Mouse (Mus musculus): ENCODE data around the gene Xpo4.
A peak's percentile ranks its signal among the peaks of the same experiment; 100 is the strongest.

The Xpo4 gene

DNA sequence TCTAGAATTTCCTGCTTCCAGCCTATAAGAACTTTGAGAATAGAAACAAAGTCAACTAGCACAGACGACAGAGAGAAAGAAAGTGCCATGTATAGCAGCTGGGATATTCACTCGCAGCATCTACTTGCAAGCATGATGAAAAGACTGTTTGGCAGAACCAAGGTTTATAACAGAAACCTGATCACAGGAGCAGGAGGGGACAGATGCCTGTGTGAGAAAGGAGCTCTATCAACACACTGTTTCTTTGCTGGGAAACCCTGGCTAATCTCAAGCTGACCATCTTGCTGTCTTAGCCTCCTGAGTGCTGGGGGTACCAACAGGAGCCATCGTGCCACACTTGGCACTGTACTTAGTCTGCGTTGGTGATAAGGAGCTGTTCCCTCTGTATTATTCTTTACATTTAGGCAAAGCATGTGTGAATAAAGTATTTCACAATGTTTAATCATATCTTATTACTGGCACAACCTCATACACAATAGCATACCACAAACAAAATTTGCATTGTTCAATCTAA lies 55.4 kb downstream of the Xpo4 start:
- DNase-seq (ENCODE audit: low spot score in 2 of 2): no peak

DNA sequence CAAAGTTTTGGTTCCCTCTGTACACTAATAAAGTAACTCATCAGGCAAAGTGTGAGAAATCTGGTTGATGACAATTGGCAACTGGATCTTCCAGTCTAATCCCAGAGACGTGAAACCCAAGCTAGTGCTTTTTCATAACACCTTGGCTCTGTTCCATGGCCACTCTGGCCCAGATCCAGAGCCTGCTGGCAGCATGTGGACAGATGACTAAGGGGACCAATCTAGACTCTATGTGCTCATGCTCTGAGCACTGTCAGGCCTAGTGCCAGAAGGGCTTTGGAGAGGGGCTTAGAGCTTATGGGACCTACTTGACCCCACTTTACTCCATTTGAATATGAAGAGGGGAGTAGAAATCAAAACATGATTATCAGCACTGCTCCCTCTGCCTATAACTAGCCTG lies 57.7 kb downstream of the Xpo4 start:
- DNase-seq (ENCODE audit: low spot score in 2 of 2): peak; percentile 36 to 59

- no peak for DNase-seq (ENCODE audit: low spot score in 2 of 2)
Measured at GRCm38 (mm10) chr14:57606663-57607365, 58.4 kb downstream of the Xpo4 start.

GRCm38 (mm10) chr14:57593279-57593678 lies 72.0 kb downstream of the Xpo4 start:
- no peak for DNase-seq (ENCODE audit: low spot score in 2 of 2)

GRCm38 (mm10) chr14:57591830-57592229 lies 73.4 kb downstream of the Xpo4 start:
- DNase-seq (ENCODE audit: low spot score in 2 of 2): no peak

DNA sequence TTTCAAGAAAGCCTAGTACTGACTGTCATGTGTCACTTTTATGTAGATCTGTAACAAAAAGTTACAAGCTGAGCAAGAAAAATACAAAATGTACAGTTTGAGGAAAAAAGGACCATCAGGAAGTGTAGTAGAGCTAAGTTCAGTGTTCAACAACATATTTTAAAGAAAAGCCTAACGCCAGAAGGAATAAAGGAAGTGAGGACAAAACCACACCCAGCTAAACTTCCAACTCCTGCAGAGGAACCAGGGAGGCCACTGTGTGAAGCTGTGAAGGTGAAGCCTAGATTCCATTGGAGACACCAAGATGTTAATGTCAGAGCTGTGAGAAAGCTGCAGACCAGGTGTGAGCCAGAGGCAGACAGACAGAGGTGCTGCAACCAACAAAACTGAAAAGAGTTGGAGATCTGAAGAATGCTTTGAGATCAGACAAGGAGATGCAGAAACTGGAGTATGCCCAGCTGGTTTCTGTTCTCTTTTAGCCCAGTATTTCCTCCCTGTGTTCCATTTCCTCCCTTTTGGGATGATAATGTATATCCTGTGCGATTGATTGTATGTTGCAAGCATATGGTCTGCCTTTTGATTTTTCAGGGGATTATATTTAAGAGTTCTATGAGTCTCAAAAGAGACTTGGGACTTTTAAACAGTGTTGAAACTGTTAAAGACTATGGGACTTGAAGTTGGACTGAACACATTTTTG lies 88.7 kb downstream of the Xpo4 start:
- DNase-seq (ENCODE audit: low spot score in 2 of 2): no peak

GRCm38 (mm10) chr14:57574792-57575587 lies 90.2 kb downstream of the Xpo4 start:
- DNase-seq (ENCODE audit: low spot score in 2 of 2): no peak

GRCm38 (mm10) chr14:57571155-57572133 lies 93.8 kb downstream of the Xpo4 start, which contains the start of gene Eef1akmt1:
Eef1akmt1 (minus strand) TSS chr14:57571612.
- DNase-seq (ENCODE audit: low spot score in 2 of 2): peak; percentile 86 to 94

DNA sequence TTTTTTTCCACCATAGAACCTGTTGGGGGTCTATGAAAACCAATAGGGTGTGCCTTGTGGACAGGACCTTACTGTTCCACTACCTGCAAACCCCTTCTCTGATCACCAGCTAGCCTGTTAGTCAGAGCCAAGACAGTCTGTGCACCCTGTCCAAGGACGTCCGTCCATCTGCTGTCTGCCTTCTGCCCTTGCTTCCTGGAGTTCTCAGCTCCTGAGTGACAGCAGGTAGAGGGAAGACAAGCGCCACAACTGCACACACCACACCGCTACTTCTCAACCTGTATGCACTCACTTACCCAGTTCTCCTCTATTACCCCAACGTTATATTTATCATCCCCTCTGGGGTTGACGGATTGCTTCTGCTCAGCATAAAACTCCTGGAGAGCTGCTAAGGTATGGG lies 99.6 kb downstream of the Xpo4 start:
- no peak for DNase-seq (ENCODE audit: low spot score in 2 of 2)

- no peak for DNase-seq (ENCODE audit: low spot score in 2 of 2)
Measured at GRCm38 (mm10) chr14:57556922-57557321, 108.3 kb downstream of the Xpo4 start.

DNA sequence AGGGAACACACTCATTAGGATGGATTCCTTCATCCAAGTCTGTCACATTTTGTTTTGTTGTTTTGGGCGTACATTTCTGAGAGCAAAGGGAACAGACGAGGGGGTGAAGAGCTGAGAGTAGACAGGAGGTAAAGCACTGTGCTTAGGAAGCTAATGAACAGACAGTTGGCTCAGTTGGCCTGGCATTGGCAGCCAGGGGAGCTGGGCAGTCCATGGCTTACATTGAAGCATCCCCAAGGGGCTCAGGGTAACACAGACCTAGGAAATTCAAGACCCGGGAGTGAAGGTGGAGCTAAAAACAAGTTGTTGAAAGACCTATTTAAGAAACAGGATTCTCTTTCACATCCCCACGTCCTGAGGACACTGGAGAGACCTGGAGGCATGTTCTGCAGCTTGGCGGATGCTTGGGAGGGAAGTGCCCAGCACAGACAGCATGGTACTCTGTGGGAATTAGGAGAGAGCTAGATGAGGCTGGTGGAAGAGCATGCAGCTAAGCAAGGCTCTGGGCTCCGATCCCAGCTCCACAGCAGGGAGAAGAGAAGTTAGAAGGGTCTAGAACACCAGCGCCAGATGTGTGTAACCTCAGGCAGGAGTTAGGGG lies 109.7 kb downstream of the Xpo4 start:
- no peak for DNase-seq (ENCODE audit: low spot score in 2 of 2)

GRCm38 (mm10) chr14:57554434-57554833 lies 110.8 kb downstream of the Xpo4 start:
- DNase-seq (ENCODE audit: low spot score in 2 of 2): no peak

DNA sequence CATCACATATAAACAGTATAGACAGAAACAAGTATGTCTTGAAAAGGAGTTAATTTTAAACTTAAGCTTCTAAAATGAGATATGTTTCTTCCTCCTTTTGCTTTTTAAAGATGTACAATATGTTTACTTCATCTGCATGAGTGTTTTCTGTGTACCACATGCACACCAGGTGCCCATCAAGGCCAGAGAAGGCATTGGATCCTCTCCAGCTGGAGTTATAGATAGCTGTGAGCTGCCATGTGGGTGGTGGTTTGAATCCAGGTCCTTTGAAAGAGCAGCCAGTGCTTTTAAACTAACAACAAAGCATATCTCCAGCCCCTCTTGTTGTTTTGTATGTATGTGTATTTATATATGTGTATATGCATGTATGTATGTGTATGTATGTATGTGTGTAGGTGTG lies 112.3 kb downstream of the Xpo4 start:
- no peak for DNase-seq (ENCODE audit: low spot score in 2 of 2)

- no peak for DNase-seq (ENCODE audit: low spot score in 2 of 2)
Measured at GRCm38 (mm10) chr14:57547062-57547461, 118.2 kb downstream of the Xpo4 start.

- DNase-seq (ENCODE audit: low spot score in 2 of 2): no peak
Measured at GRCm38 (mm10) chr14:57546557-57547021, 118.6 kb downstream of the Xpo4 start.

DNA sequence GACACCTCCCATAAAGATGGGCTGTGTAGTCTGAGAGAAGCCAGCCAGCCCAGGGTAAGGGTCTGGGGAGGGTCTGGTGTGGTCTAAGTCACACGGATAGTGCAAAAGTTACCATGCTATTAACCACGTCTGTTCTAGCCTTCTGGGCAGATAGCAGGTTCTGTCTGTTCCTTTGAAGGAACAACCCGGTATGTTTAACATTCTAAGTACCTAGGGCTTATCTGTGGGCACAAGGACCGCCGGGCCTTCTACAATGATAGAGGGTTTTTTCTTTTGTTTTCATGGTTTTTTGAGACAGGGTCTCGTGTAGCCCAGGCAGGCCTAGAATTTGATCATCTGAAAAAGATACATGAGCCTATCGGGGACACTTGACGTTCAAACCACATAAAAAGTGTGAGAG lies 119.1 kb downstream of the Xpo4 start:
- no peak for DNase-seq (ENCODE audit: low spot score in 2 of 2)

DNA sequence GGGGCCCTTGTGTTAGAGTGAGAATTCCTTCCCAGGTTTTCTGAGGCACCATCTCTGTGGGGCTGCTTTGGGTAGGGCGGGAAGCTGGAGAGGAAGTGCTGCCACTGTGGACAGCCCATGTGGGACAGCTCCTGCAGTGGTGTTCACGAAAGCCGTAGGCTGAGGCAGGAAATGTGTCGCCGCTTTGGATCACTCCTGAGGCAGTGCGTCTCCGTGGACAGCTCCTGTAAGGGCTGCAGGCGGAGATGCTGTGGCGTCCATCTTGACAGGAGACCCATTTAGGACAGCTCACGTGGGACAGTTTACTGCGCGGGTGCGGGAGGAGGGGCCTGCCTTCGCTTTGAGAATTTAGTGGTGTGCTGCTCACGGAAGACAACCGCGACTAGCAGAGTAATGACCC lies 119.7 kb downstream of the Xpo4 start:
- DNase-seq (ENCODE audit: low spot score in 2 of 2): no peak

GRCm38 (mm10) chr14:57543420-57544039 lies 121.7 kb downstream of the Xpo4 start:
- DNase-seq (ENCODE audit: low spot score in 2 of 2): no peak

- peak in 1 of 2 experiments; percentile 27 for DNase-seq (ENCODE audit: low spot score in 2 of 2)
Measured at GRCm38 (mm10) chr14:57542231-57542630, 123.0 kb downstream of the Xpo4 start.

- DNase-seq (ENCODE audit: low spot score in 2 of 2): no peak
Measured at GRCm38 (mm10) chr14:57540683-57541082, 124.5 kb downstream of the Xpo4 start.

Measured in spleen, postnatal 10 days (tissue).